Mouse (Mus musculus): ENCODE measurements around the gene Rnf151.

The Rnf151 gene

DNA sequence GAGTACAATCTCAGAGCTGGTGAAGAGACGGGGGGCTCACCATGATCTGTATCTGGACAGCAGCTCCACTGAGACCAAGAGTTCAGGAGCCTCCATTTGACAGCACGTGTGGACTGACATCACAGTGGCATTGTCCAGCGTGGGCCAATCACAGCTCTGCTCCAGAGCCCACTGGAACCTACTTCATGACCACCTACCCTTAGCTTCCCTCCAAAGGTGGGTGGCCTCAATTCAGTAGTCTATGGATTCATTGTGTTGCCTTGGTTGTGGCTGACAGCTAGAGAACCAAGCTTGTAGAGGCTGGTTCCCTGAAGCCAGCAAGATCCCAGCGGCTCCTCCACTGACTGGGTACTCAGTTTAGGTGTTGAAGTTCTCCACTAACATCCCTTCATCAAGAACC is at the start of gene Rnf151, which contains the start of gene Rps2:
Gene Rnf151 (minus strand): TSS at position 121 of the 400 bp plus-strand sequence.
Gene Rps2 (plus strand): TSS at position 174 of the 400 bp plus-strand sequence.
- DNase-seq (ENCODE audit: low spot score in 2 of 2) = no peak

DNA sequence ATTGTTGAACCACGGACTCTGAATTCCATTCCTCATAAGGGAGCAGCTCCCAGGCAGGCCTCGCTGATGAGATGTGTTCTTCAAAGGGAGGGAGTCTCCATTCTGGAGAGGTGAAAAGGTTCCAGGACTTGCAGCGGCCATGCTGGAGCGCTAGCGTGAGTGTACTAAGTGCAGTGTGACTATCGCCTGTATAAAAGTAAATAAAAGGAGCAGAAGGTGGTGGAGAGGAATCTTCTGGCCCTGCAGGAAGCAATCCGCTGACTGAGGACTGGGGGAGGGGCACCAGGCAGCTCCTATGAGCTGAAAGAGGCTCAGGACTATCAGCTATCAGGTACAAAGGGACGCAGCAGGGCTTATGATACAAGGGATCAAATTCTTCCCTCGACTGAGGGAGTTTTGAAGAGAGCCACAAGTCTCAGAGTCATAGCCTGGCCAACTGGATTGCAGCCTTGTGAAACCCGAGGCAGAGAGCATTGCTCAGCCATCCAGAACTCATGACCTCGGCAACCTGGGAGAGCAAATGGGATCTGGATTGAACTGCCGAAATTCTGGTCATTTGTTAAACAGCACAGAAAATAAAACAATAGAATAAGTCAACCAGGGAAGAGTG is 48.5 kb upstream of the Rnf151 start:
- DNase-seq (ENCODE audit: low spot score in 2 of 2) = no peak

DNA sequence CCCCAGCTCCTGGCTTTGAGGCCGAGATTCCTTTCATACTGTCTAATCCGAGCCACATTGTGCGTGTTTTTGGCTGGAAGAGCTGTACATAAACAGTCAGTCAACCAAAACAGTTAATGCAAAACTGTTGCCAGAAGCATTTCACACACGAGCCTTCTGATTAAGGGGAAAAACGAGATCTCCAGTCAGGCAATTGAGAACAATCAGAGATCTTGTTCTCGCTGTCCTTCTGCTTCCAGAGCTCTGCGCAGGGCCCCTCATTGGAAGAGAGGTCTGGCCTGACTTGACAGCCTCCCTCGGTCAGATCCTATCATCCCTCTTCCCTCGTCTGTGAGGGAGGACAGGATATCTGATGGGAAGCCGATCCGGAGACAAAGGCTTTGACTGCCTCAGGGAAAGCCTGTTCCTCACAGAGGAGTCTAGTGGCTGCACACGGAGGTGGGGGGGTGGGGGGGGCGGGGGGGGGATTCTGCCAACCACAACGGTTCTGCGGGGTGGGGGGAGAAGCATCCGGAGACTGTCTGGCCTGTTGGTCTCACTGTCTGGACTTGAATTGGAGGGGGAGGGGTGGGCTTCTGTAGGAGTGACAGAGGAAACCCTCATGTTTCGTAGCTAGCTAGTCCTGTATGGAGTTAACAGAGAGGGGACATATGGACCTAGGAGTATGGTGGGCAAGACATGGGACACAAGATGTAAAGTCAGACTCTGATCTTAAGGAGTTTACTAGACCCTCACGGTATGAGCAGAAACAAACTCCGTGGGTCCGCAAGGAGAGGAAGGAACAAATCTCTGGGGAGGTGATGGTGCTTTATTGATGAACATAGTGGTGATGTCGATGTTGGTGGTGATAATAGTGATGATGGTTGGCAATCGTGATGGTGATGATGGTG is 47.4 kb upstream of the Rnf151 start:
- no peak for DNase-seq (ENCODE audit: low spot score in 2 of 2)

DNA sequence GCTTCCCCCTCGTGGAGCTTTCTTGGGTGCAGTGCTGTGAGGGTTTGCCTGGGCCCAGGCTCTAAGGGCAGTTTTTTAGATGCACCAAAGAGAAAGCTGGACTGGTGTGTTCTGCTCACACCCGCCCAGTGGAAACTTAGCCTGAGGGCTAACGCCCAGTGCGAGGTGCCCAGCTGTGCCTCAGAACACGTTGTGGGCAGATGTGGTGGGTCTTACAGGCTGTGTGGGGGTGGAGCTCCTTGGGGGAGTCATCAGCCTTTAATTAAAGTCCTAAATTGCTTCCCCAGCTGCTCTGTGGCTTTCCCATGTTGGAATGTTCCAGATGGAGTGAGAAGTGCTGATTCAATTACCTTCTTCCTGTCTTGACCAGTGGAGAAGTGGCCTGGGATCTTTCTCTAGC is 43.3 kb upstream of the Rnf151 start:
- no peak for DNase-seq (ENCODE audit: low spot score in 2 of 2)

DNA sequence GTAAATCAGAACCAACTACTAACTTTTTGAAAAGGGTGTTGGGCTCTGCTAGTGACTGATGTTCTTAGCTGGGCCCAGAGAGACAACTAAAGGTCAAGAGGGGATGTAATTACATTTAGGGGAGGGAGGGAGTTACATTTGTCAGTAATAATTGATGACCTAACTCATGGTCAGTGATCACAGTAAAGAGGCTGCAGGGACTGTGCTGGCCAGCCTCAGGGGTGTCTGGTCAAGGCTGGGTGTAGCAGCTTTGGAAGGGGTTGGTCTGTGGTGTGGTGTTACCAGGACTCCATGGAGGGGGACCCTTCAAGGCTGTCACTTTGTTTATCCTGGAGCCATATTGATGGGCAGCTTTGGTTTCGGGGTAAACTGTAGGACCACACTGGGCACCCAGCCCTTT is 39.5 kb upstream of the Rnf151 start:
- no peak for DNase-seq (ENCODE audit: low spot score in 2 of 2)

DNA sequence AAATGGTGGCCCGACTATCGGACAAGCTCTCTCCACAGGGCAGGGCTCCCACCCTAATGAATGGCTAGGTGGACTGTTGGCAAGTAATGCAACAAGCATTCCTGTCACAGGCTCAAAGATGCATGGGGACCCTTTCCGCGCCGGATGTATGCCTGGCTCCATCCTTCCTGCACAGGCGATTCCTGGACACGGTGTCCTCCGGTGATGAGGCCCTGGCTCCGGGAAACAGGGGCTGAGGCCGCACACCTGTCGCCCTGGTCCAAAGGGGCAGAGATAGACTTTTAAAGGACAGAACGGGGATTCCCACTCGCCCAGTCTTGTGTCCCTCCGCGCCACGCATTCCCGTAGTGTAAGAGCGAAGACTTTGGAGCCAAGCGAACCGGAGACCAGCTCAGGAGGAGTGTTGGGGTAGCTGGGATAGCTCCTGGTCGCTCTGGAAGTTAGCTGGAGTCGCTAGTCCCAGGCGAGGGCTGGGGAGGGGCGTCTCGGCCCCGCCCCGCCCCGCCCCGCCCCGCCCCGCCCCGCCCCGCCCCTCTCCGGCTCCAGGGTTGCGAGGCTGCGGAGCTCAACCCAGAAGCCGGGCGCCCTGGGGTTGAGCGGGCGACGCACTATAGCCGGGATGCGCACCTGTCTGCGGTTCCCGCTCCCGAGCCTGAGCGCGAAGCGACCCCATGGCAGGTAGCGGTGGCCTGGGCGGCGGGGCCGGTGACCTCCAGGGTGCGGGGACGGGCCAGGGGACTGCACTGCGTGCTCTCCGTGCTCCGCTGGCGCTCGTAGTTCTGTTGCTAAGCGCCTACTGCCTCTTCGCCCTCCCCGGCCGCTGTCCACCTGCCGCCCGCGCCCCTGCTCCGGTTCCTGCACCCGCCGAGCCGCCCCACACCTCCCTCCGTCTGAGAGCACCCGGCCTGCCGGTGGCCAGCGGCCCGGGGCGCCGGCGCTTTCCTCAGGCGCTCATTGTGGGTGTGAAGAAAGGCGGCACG is 34.8 kb upstream of the Rnf151 start, which contains the start of gene Hs3st6:
Gene Hs3st6 (plus strand): TSS at position 574 of the 980 bp plus-strand sequence.
- no peak for DNase-seq (ENCODE audit: low spot score in 2 of 2)

DNA sequence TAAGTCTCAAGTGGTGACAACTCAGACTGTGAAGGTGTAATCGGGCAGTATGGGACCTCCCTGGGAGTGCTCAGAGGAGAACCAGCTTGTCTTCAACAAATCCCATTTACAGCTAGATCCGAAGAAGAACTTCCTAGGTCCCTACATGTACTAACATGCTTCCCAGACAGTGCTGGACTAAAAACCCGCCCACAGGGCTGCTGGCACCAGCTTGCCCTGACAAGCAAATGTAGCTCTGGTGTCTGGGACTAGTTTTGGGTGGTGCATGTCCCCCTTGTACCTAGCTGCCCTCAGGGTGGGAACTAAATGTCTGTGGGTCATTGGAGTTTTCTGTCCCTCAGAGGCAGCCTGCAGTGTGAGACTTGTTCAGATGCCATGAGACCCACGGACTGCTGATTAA is 33.7 kb upstream of the Rnf151 start:
- no peak for DNase-seq (ENCODE audit: low spot score in 2 of 2)

DNA sequence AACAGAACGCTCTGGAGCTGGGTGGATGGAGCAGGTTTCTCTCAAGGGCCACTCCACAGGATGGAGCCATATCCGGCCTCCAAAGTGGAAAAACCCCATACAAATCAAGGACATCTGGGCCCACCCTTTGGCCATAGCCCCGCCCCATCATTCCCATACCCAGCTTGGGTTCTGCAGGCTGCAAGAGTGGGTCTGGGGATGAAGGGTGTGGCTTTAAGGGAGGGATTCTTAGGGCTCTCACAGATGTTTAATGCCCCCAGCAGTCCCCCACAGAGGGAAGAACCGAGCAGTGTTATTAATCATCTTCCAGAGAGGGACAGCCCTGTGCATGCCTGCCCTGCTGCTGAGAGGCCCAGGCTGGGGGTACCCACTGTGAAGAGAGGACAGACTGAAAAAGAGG is 29.1 kb upstream of the Rnf151 start:
- DNase-seq (ENCODE audit: low spot score in 2 of 2) = no peak

DNA sequence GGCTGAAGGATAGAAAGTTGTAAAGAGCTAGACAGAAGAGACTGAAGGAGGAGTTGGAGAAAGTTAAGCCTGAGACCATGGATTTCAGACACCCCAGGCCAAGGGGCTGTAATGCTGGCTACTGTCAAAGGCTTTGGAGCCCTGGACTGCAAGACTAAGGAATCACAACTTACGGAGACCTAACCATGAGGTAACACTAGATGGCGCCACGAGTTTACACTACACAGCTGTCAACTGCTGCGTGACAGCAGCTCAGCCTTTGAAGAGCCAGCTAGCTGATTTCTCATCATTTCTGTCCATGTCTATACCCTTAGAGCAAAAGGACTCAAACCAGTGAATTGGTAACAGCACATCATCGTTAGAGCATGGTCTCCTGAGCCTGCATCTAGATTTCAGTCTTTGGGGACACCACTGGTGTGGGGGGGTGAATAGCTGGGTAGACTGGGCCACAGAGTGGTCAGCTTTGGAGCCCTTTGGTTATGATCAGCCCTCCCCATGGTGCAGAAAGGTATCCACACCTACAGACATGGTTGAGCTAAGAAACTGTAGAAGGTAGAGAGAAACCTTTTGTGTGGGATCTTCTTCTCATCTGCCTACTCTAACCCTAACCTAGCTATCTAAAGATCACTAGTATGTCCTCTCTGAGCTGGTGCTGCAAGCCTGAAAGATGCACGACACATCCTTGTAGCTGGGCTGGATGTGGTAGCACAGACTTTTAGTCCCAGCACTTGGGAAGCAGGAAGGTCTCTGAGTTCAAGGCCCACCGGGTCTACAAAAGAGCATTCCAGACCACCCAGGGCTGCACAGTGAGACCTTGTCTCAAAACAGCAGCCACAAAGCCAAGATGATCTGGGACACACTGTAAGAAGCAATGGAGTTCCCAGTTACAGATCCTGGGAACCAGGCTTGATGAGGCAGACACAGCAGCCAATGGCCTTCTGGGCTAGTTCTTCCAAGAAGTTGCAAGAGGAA is 27.9 kb upstream of the Rnf151 start:
- DNase-seq (ENCODE audit: low spot score in 2 of 2) = peak; percentile 86 to 88

DNA sequence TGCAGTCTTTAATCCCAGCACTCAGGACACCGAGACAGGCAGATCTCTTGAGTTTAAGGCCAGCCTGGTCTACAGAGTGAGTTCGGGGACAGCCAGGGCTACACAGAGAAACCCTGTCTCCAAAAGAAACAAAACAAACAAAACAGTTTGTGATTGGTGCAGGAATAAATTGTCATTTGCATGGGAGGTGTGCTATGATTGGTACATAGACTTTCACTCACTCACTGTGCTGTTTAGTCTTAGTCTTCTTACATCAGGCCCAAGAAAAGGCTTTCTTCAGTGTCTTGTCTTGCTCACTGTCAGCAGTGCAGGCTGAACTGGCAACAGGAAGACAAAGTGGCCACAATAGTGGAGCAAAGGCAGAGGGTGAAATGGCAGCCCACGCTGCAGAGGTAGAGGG is 26.5 kb upstream of the Rnf151 start:
- DNase-seq (ENCODE audit: low spot score in 2 of 2) = no peak

DNA sequence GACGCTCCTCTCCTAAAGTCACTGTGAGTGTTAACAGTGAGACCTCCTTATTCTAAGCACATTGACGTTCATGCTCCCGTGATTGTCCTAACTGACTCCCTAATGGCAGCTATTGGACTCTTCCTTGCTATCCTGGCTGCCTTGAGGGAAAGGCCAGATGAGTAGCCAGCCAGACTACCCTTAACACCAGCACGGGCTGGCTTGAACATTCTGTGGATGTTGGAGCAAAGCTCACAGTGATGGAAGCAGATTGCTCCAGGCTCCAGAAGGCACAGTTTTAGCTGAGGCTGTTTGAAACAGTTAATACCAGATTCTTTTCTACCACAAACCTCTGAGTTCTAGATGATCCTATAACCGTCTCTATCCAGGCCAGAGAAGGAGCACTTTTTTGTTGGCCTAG is 26.0 kb upstream of the Rnf151 start:
- no peak for DNase-seq (ENCODE audit: low spot score in 2 of 2)

DNA sequence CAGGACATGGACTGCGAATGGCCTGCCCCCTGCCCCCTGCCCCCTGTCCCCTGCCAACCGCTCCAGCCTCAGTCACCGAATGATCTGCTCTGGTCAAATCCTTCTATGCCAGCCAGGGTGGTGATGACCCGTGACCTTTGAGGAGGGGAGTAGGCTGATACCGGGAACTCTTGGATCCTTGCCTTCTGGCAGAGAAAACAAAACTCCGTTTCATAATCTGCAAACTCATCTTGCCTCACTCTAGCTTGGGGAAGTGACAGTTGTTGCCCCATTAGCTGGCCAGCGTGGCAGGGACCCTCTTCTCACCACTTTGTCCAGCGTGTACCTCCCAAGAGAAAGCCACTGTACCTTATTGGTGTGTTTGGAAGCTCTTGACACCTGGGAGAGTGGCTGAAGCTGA is 24.4 kb upstream of the Rnf151 start:
- DNase-seq (ENCODE audit: low spot score in 2 of 2) = no peak

DNA sequence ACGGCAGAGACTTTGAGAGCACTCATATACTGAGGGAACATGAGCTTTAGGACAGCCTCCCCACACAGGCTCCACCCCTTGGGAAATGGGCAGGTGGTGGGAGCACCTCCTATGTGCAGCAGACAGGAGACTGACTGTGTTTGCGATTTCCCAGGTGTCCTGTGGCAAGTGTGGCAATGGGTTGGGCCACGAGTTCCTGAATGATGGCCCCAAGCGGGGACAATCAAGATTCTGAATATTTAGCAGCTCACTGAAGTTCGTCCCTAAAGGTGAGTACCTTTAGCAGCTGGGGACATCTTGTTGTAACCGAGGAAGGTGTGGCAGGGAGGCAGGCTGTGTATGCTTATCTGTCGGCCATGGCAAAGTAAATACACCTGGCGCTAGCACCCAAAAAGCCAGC is 22.1 kb upstream of the Rnf151 start:
- DNase-seq (ENCODE audit: low spot score in 2 of 2) = no peak

DNA sequence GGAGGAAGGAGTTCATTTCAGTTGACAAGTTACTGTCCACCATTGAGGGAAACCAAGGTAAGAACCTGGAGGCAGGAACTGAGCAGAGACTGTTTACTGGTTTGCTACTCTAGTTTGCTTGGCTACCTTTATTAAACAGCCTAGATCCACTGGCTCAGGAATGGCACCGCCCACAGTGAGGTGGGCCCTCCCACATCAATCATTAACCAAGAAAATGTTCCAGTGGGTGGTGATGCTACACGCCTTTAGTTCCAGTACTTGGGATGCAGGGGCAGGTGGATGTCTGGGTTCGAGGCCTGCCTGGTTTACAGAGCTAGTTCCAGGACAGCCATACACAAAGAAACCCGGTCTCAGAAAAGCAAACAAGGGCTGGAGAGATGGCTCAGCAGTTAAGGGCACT is 20.4 kb upstream of the Rnf151 start:
- no peak for DNase-seq (ENCODE audit: low spot score in 2 of 2)

DNA sequence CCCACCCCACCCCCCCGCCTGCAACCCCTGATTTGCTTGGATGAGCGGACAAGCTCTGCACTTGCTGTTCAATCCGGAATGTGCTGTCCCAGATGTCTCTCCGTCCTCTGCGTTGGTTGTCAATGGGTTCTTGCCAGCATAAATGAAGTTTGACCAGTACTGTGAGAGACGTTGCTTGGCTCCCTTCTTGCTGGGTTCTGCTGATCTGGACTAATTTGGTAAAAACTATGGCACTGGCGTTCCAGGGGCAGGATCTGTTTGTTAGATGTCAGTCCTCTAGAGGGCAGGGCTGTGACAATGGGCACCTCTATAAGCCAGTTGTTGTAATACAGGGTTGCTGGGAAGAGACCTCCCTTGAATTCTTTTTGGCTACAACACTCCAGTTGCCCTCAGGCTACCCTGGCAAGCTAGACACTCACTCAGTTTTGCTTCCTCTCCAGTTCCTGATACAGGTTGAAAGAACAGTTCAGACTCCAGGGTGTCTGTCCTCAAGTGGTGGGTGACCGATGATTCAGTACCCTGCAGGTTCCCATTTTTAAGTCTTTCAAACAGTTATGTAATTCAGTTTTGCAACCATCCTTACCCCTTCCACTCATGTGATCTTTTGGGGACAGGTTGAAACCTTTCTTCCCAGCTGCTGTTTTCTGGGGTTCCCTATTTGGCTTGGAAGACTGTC is 19.4 kb upstream of the Rnf151 start:
- DNase-seq (ENCODE audit: low spot score in 2 of 2) = no peak

DNA sequence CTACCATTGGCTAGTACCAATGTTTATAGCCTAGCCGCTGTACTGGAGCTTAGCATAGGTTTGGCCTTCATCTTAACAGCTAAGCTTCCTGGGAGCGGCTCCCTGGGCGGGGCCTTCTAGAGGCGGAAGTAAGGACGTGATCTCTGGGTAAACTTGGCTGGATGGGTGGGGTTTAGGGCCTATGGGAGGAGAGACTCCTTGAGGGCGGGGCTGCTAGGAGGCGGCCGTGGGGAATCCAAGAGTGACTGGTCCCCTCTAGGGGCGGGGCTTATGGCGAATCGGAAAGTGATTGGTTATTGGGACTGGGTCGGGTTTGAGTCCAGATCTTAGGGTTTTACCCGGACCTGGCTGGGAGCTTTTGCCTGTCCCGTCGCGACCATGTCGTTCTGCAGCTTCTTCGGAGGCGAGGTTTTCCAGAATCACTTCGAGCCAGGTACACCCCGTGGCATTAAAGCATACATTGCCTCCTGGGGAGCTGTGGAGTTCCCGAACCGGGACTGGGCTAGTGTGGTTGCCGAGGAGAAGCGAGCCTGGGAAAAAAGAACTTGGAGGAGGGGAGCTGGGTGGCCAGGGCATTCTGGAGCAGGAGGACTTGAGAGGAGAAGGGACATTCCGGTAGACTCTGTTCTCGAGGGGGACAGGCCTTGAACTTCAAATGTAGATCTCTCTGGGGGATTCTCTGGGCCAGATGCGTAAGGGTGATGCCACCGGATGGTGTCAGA is 18.6 kb upstream of the Rnf151 start, which contains the start of gene Msrb1:
Gene Msrb1 (plus strand): TSS at position 313 of the 722 bp plus-strand sequence.
- DNase-seq (ENCODE audit: low spot score in 2 of 2) = peak; percentile 96

DNA sequence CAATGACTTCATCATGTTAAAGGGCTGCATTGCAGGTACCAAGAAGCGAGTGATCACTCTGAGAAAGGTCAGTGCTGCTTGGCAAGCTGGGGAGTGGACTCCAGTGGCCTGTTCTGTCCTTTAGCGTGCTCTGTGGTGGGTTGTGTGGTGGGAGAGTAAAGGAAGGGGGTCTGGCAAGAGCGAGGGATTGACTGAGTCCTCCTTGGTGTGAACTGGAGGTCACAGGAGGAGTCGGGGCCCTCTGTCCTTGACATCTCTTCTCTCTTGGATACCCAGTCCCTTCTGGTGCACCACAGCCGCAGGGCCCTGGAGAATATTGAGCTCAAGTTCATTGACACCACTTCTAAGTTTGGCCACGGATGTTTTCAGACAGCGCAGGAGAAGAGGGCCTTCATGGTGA is 17.6 kb upstream of the Rnf151 start:
- no peak for DNase-seq (ENCODE audit: low spot score in 2 of 2)

DNA sequence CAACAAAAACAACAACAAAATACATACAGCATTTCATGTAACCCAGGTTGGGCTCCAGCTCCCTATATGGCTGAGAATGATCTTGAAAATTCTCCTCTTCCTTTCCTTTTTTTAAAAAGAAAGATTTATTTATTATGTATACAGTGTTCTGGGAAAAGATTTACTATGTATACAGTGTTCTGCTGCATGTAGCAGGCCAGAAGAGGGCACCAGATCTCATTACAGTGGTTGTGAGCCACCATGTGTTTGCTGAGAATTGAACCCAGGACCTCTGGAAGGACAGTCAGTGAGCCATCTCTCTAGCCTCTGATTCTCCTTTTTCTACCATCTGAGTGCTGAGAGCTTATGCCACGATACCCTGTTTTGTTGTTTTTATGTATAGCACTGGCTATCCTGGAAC is 16.6 kb upstream of the Rnf151 start:
- DNase-seq (ENCODE audit: low spot score in 2 of 2) = no peak

DNA sequence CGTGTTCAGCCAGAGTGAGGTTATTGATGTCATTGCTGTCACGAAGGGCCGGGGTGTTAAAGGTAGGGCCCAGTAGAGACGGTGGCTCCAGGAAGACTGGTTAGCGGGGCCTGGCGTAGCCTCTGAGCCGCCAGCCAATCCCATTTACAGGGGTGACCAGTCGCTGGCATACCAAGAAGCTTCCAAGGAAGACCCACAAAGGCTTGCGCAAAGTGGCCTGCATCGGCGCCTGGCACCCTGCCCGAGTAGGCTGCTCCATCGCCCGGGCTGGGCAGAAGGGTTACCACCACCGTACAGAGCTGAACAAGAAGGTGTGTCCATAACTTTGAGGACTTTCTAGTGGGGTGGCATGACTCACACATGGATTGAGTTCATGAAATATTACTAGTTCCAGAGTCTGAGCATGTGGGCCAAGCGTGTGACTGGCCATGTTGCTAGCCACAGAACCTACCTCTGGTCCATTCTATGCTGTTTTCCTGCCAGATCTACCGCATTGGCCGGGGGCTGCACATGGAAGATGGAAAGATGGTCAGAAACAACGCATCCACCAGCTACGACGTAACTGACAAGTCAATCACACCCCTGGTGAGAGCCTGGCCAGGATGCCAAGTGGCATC is 15.7 kb upstream of the Rnf151 start:
- DNase-seq (ENCODE audit: low spot score in 2 of 2) = no peak
